Mouse (Mus musculus) spleen, adult 18-20 months (tissue): ENCODE data around the gene Syne3.

Experiments used
- DNase-seq, 2 experiments: peaks; one replicate each; pipeline ENCODE4 v3.0.0; 2022; ENCODE audit warnings: mixed read lengths in 2 of 2

The Syne3 gene

DNA sequence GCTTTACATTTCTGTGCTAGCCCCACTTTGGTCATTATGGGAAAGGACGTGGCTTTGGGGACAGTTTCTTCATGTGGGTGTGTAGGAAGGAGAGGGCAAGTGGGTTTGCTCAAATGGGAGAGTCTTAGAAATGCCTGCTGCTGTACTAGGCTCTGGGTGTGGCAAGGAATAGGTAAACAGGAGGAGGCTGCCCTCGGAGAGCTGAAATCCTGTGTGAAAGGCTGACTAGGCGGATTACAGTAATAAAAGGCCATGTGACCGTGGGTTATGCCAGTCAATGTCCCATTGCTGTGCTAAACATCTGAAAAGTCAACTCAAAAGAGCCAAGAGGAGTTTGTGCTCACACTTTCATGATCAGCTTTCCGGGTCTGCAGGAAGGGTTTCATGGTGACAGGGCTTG, 127.1 kb downstream of the Syne3 start:
- no peak for DNase-seq

DNA sequence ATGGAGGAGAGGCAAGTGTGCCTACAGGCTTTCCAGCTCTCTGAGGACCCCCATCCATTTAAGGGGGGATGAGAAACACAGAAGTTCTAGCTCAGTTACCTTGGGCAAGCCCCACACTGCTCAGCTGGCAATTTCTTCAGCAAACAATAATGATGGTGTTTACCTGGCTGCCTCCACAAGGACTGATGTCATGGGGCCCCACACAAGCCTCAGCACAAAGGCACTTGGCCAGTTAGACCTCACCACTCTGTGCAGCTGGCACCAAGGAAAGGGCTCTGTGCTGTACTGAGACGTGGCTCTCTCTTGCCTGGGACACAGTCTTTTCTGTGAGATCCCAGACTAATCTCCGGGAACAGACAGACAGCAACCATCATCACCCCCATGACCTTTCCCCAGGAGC, 127.5 kb downstream of the Syne3 start:
- no peak for DNase-seq

DNA sequence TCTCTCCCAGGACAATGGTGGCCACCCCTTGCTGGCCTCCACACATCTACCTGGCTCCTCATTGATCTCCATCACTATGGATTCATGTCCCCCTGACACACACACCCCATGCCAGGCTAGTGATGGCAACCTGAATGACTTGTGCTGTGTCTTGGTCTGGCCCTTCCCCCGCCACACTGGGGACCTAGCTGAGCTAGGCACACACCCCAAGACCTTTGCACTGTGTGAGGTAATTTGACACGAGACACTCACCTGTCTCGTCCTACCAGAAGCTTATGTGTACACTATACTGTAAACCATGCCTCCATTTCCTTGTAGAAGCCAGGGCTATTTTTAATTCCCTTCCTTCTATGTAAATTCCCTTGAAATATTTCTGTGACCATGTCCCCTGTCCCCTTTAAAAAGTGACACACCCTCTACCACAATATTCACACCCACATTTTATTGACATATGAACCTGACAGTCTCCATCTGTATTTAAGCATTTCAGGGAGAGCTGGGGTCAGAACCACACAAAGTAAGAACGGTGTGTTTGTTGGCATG, 128.0 kb downstream of the Syne3 start:
- no peak for DNase-seq

DNA sequence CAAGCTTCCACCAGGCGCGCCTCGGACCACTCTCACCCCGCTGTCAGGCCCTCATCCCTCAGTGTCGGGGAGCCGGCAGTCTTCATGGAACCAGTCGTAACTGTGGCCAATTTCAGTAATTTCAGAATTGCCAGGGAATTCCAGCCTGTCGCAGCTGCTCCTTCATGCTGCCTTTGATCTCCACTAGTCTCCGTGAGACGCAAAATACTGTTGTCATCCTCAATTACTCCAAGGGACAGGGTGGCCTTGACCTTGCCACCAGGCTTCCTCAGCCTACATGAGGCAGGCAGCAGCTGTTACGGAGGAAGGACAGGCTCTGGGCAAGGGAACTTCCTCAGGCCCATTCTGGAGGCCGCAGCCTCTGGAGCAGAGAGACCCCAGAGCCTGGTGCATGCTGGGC, 129.2 kb downstream of the Syne3 start:
- DNase-seq, result no peak
